Comparison of ENCODE assay signal across 8 mouse cellular contexts in the genomic region with DNA sequence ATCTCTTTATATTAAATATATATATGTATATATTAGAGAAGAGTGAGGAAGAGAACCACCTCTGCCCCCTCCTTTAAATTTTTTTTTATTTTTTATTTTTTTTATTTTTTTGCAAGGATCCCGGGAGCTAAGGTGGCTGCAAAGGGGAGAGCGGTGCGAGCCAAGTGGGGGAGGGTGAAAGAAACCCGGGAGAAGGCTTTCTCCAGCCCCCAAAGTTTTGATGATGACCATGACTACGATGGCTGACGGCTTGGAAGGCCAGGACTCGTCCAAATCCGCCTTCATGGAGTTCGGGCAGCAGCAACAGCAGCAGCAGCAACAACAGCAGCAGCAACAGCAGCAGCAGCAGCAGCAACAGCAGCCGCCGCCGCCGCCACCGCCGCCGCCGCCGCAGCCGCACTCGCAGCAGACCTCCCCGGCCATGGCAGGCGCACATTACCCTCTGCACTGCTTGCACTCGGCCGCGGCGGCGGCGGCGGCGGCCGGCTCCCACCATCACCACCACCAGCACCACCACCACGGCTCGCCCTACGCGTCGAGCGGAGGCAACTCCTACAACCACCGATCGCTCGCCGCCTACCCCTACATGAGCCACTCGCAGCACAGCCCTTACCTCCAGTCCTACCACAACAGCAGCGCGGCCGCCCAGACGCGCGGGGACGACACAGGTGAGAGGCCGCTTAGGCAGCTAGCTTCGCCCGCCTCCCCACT. TPM values are rescaled to one million over a fixed set of nuclear protein-coding genes. Genes with fewer than 3 reads are reported as not detected.
A peak's percentile ranks its signal among the peaks of the same experiment; 100 is the strongest.
DNase-seq lines count a peak whose midpoint lies in the region; ATAC-seq lines count a peak whose summit lies in the region.

A gene (plus strand): TSS at position 175 of the 711 bp plus-strand sequence.

- H3K4me3 ChIP-seq in neural tube, embryonic 11.5 days (ENCODE audit: low read depth, low read length), result peak within 1 kb of the TSS; percentile 37
- peak within 1 kb of the TSS; percentile 30 for H3K4me3 ChIP-seq in hindbrain, embryonic 14.5 days (replicated peaks; ENCODE audit: low read length)

- peak; percentile 7 for DNase-seq in CD4-positive, CD25-positive, alpha-beta regulatory T cell, adult 2 months (ENCODE audit: low read depth, low spot score)
- peak; percentile 75 for DNase-seq in neural tube, embryonic 11.5 days (ENCODE audit: low spot score)
- DNase-seq in neural tube, embryonic 10.5 days (ENCODE audit: extremely low spot score, low spot score), result no peak
- no peak for DNase-seq in hindbrain, embryonic 14.5 days (ENCODE audit: low spot score)
- DNase-seq in adrenal gland, postnatal 4 days (ENCODE audit: low spot score in 2 of 2), result no peak

- peak within 1 kb of the TSS; percentile 70 for H3K4me2 ChIP-seq in neural tube, embryonic 11.5 days (ENCODE audit: low read depth)
- peak within 1 kb of the TSS; percentile 56 for H3K4me2 ChIP-seq in hindbrain, embryonic 14.5 days (replicated peaks)

- peaks cover 91% of the 10 kb centered on the region for H3K27me3 ChIP-seq in neural tube, embryonic 11.5 days (ENCODE audit: control insufficient read depth, insufficient read depth, low read length)
- H3K27me3 ChIP-seq in hindbrain, embryonic 14.5 days (ENCODE audit: control insufficient read depth, insufficient read depth, low read length), result peaks cover 95% of the 10 kb centered on the region

- no peaks in the 10 kb centered on the region for H3K9me3 ChIP-seq in neural tube, embryonic 11.5 days (ENCODE audit: control insufficient read depth, low read length)
- H3K9me3 ChIP-seq in hindbrain, embryonic 14.5 days (ENCODE audit: control insufficient read depth, low read length), result no peaks in the 10 kb centered on the region

- no peak for ATAC-seq in CD4-positive, CD25-positive, alpha-beta regulatory T cell, adult 4 months
- ATAC-seq in neural tube, embryonic 11.5 days (ENCODE audit: insufficient read depth, low FRiP score, low TSS enrichment), result peak; percentile 68
- ATAC-seq in hindbrain, embryonic 14.5 days (ENCODE audit: low FRiP score), result peak; percentile 76
- ATAC-seq in megakaryocyte-erythroid progenitor cell, adult 5-6 weeks (replicated peaks; ENCODE audit: low FRiP score, low TSS enrichment, poor library complexity, severe bottlenecking), result 0 out of 2 replicates have a peak, but pooled peaks have one; percentile 42
- ATAC-seq in erythroblast, adult 5-6 weeks (replicated peaks; ENCODE audit: low FRiP score, poor library complexity, severe bottlenecking), result no peak

- 0% methylated on average over 47 of the region's 52 CpGs for WGBS in neural tube, embryonic 11.5 days
- under 1% methylated on average over 42 of the region's 52 CpGs for WGBS in hindbrain, embryonic 14.5 days

- H3K36me3 ChIP-seq in neural tube, embryonic 11.5 days (ENCODE audit: control insufficient read depth, insufficient read depth, low read length), result no peaks in the 10 kb centered on the region
- no peaks in the 10 kb centered on the region for H3K36me3 ChIP-seq in hindbrain, embryonic 14.5 days (replicated peaks; ENCODE audit: control insufficient read depth, insufficient read depth)

- H3K27ac ChIP-seq in neural tube, embryonic 11.5 days (ENCODE audit: low read depth, low read length), result no peak within 1 kb of the TSS
- H3K27ac ChIP-seq in hindbrain, embryonic 14.5 days, result no peak within 1 kb of the TSS

- H3K9ac ChIP-seq in neural tube, embryonic 11.5 days (ENCODE audit: low read length), result no peak within 1 kb of the TSS; the same call in 1 of the 2 replicates
- 0 out of 2 replicates have a peak within 1 kb of the TSS, but pooled peaks have one; percentile 5 for H3K9ac ChIP-seq in hindbrain, embryonic 14.5 days

- H3K4me1 ChIP-seq in neural tube, embryonic 11.5 days (ENCODE audit: control insufficient read depth, insufficient read depth, low read length), result peaks cover 19% of the 10 kb centered on the region
- H3K4me1 ChIP-seq in hindbrain, embryonic 14.5 days (replicated peaks; ENCODE audit: control insufficient read depth, insufficient read depth, low read length), result peaks cover 16% of the 10 kb centered on the region; the same call in 1 of the 2 replicates

RNA-seq across cellular contexts. Expression of the gene that starts here (rescaled TPM):
- polyA plus RNA-seq in CD4-positive, CD25-positive, alpha-beta regulatory T cell, adult 4 months (2017; shearing (Covaris generic)), result not detected
- polyA plus RNA-seq in neural tube, embryonic 11.5 days (2014; fragmentation: Nextera tagmentation; extraction: Ambion mirVana), result not detected in 2 replicates
- not detected in 2 replicates for polyA plus RNA-seq in hindbrain, embryonic 14.5 days (2014; fragmentation: Nextera tagmentation; extraction: Ambion mirVana)
- not detected in 2 replicates for total RNA-seq in megakaryocyte-erythroid progenitor cell, adult 5-6 weeks (2014; fragmentation: Nextera tagmentation)
- not detected in 2 replicates for total RNA-seq in megakaryocyte-erythroid progenitor cell, adult 5-6 weeks (2017)
- total RNA-seq in erythroblast, adult 5-6 weeks (2015; ENCODE audit: low replicate concordance), result not detected in 2 replicates
- not detected in 2 replicates for total RNA-seq in erythroblast, adult 5-6 weeks (2017; ENCODE audit: low replicate concordance)
- total RNA-seq in adrenal gland, postnatal 4 days (2021), result under 1 TPM in 1 of 2 experiments, not detected in 1; 0.42 TPM

Comparison
In these comparisons a context has a peak if more than half of its experiments do, and no peak if none do; other contexts are left out.
1. Peak in DNase-seq, ATAC-seq, H3K4me3 ChIP-seq and H3K4me2 ChIP-seq in neural tube, embryonic 11.5 days; RNA of the gene not detected or under 1 TPM.
2. Peak in ATAC-seq, H3K4me3 ChIP-seq, H3K9ac ChIP-seq and H3K4me2 ChIP-seq in hindbrain, embryonic 14.5 days; RNA of the gene not detected or under 1 TPM.
3. Peak in ATAC-seq in megakaryocyte-erythroid progenitor cell, adult 5-6 weeks; RNA of the gene not detected or under 1 TPM.